Mouse (Mus musculus) brain, embryonic 14.5 days (tissue): ENCODE data around the gene Glipr1l2.

ENCODE experiments used
- CTCF ChIP-seq: fragments of 200-500 bp; IDR thresholded peaks from 2 replicates; pipeline ENCODE4 v1.5.1; 2012; ENCODE audit warnings: inconsistent platforms, mild to moderate bottlenecking, moderate library complexity, borderline replicate concordance; ENCODE audit not compliant: insufficient read depth, insufficient read length; ENCODE audit errors: extremely low read depth
- POLR2A ChIP-seq: fragments of 200-500 bp; IDR thresholded peaks from 2 replicates; pipeline ENCODE4 v1.6.1; 2012; ENCODE audit warnings: mild to moderate bottlenecking, inconsistent platforms, borderline replicate concordance; ENCODE audit not compliant: poor library complexity, insufficient read depth, insufficient read length, severe bottlenecking; ENCODE audit errors: extremely low read depth

DNA sequence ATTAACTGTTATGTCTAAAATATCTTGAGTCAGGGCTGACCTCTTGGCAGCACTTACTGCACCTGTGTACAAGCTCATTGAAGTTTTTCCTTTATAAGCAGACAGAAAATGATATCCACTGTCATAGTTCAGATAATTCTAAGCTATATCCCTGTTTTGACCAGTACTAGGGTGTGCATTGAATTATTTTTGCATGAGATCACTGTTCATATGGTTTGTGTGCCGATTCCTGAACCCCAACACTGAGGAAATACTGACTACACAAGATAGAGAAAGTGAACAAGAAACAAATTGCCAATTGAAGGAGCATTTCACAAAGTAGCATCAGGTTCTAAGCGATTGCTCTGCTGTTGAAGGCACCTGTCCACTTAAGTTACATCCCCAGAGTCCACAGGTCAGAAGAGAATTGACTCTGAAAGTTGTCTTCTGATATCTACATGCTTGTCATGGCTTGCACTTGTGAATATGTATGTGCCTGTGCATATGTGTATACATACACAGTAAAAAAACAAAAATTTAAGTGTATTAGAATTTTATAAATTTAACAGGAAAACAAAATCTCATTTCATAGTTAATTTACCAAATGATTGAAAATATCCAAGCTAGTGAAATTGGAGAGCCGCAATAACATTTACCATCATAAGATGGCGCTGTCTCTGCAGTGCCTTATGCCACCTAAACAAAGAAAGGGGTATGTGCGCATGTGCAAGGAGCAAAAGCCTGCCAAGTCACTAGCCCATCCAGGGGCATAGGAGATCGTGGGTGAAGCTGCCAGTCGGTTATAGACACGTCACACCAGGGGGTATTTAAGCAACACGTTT lies 55.1 kb downstream of the Glipr1l2 start:
- TF ChIP-seq CTCF (peak; percentile 51; the same call in 1 of the 2 replicates), POLR2A (peak; percentile 22; the same call in 1 of the 2 replicates)
